Mouse (Mus musculus) heart, postnatal 10 days (tissue): ENCODE measurements around the gene Apool. TPM values are rescaled to one million over a fixed set of nuclear protein-coding genes. Genes with fewer than 3 reads are reported as not detected.
"Not testable (repeated sequence)": the region's sequence is repeated elsewhere in the genome, so short reads cannot be mapped to it uniquely, and the experiment has no call there.

ENCODE experiments used
- DNase-seq, 2 experiments: peaks; one replicate each; pipeline ENCODE4 v3.0.0; 2021
- intact Hi-C: fragments of 180-260 bp; cut with DNase I; formaldehyde crosslinking; loops from one replicate; pipeline ENCODE4 v1.15.1; 2025
- total RNA-seq, 2 experiments: library from RNA; stranded (reverse); gene quantifications; 2 replicates each; pipeline ENCODE4 v1.2.3; 2021

The Apool gene
- total RNA-seq = 10 to 100 TPM; 64.1 to 69.3 TPM

GRCm38 (mm10) chrX:112310804-112311530, at the start of gene Apool:
TSS of gene Apool (plus strand) at chrX:112311334.
- peak; percentile 91 to 92 for DNase-seq
- intact Hi-C loops = no loop called here

DNA sequence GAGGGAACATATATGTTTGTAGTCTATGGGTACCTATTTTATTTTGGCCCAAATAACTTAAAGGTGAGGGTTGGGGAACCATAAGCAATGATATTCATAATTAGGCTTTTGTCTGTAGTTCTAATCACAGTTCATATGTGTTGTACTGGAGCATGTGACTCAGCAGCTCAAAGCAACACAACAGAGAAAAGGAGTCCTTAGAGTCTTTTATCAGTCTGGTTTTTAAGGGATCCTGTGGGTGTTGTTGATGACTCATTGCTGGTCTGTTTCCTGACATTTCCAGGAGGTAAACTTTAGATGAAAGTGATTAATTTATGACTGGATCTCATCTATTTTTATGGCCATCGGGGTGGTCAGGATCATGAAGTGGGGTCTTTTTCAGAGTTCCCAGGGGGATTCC, 37.6 kb upstream of the Apool start:
- DNase-seq = no peak
- intact Hi-C loops = no loop called here

GRCm38 (mm10) chrX:112311531-112311887, 375 bp downstream of the Apool start:
- no peak for DNase-seq
- intact Hi-C loops = no loop called here

GRCm38 (mm10) chrX:112312094-112312493, 960 bp downstream of the Apool start:
- intact Hi-C loops = no loop called here
- no peak for DNase-seq

- intact Hi-C loops = no loop called here
These were observed 9.1 kb downstream of the Apool start for GRCm38 (mm10) chrX:112320273-112320672.

DNA sequence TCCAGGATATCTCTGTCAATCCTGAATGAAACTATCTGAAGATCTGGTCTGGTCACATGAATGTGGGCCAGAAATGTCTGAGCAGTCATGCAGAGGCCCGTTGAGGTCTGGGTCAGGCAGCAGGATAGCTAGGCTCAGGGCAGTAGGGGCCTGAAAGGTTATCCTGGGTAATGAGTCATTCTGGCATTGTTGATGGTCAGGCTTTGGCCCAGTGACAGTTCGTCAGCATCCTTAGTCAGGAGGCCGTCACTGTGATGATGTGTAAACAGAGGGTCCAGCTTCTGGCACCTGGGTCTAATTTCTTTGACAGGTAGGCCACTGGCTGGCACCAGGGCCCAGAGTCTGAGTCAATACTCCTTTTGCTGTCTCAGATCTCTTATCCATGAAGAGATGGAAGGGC, 28.4 kb downstream of the Apool start:
- DNase-seq = no peak
- intact Hi-C loops = no loop called here

More at GRCm38 (mm10) chrX:112320273-112320672, 9.1 kb downstream of the Apool start:
- no peak for DNase-seq

DNA sequence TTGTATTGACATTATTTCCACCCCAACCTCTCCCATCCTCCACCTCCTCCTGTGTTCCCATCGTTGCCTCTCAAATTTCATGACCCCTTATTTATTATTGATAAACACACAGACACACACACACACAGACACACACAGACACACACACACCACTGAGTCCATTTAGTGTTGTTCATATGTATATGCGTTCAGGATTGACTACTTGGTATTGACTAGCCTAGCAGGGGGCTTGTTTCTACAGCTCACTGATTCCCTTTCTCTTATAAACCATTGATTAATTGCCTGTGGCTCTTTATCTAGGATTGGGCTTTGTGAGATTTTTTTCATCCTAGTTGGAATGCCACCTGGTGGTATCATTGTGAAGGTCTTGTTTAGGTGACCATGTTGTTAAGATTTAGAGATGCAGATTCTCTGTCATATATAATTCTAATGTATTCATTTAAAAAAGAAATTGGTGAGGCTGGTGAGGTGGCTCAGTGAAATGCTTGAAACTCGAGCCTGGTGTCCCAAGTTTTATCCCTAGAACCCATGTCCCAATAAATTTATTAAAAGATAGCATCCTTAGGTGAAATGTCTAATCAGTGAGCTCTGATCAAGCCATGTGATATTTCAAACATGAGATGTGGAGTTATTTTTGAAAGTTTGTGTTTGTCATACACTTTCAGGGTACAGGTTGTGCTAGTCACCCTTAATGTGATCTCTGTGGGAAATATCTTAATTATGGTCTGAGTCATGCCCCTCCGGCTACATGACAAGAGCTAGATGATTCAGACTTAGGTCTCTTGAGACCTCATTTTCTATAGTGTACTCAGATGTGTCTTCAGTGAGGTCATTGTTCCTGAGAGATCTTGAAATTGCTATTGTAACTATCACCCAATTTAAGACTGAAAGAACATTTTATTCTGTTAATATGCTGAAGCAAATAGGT, 36.6 kb downstream of the Apool start:
- intact Hi-C loops = loop anchor here (5.0 kb wide), 1 partner anchor 1150 kb away; no protein-coding TSS in a partner anchor
- no peak for DNase-seq

DNA sequence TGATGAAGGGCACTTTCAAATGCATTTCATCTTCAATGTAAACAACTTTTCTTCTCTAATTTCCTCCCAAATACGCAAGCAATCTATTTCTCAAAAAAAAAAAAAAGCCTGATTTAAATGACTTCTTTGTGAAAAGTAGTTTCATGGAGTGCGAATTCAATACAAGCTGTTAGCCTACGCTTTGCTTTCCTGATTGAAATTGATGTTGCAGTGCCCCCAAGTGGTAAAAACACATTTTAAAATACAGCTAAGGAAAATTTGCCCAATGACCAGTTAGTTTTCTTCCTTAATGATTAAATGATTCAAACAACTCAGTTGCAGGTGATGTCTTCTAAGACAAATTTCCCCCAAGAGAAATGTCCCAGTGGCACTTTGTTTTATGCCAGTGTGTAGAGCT, 37.3 kb downstream of the Apool start:
- peak; percentile 16 to 46 for DNase-seq
- intact Hi-C loops = loop anchor here (5.0 kb wide), 1 partner anchor 1151 kb away; no protein-coding TSS in a partner anchor

- intact Hi-C loops = no loop called here
- no peak for DNase-seq
These were observed 57.3 kb downstream of the Apool start for GRCm38 (mm10) chrX:112368426-112368825.

DNA sequence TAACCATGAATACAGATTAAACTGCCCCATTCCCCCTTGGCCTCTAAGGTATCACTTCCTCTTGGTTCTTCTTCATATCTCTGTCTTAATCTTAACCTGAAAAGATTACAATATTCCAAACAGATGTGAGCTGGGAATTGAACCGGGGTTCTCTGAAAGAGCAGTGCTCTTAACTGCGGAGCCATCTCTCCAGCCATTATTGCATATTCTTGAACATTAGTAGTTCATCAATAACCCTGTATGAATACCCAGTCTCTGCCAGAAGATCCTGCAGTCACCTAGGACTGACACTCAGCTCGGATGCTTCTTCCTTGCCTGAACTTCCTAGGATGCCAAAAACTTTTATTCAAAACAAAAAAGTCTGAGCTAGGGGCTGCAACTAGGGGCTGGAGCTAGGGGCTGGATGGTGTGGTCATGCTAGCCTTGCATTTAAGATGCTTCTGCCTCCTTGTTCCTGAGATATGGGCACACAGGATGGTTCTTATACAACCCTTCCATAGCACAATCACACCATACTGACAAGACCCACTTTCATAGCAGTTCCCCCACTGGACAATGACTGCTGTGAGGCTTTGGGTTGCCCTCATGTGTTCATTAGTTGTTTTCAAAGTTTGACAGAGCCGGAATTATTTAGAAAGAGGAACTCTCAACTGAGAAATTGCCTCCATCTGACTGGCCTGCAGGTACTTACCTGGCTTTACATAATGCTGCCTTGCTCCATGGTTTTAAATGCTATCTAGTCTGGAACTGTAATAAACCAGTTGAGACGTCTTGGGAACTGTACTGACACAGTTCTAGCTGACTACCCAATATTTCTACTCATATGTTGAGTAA, 59.7 kb downstream of the Apool start:
- intact Hi-C loops = not testable (repeated sequence)
- DNase-seq = peak; percentile 12 to 28

DNA sequence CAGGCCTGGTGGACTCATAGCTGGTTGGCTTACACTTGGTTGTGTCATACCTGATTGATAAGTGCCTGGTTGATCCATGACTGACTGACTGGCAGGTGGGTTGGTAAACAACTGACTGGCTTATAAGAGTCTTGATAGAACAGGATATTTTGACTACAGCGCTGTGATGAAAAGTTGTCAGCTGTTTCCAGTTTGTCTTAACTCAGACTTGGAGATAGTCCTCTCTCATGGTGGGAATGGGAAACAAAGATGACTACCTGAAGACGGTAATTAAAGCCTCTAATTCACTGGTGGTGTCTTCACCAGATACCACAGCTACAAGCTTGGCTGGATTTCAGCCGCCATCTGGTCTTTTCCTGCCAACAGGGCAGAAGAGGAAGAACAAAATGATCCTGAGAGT, 95.5 kb downstream of the Apool start, which contains the start of gene Satl1:
TSS of gene Satl1 (minus strand) at position 101 of the 400 bp plus-strand sequence.
- DNase-seq = no peak

GRCm38 (mm10) chrX:112412309-112412708, 101.2 kb downstream of the Apool start:
- intact Hi-C loops = no loop called here
- no peak for DNase-seq

More for the DNA sequence above, 95.5 kb downstream of the Apool start, which contains the start of gene Satl1:
- intact Hi-C loops = no loop called here

Other genes with a start within 250 kb of the Apool start
- gene 4933403O08Rik, start 72.3 kb upstream of the Apool start, total RNA-seq = not detected
- not detected for gene Satl1, start 95.4 kb downstream of the Apool start, total RNA-seq
- not detected for gene 2010106E10Rik, start 183.9 kb downstream of the Apool start, total RNA-seq